Mouse (Mus musculus) left cerebral cortex, adult 18-20 months (tissue): ENCODE data around the gene Cln5. TPM values are rescaled to one million over a fixed set of nuclear protein-coding genes. Genes with fewer than 3 reads are reported as not detected.

ENCODE experiments used
- DNase-seq, 2 experiments: peaks; one replicate each; pipeline ENCODE4 v3.0.0; 2021 to 2022; ENCODE audit warnings: low spot score in 2 of 2, mixed read lengths in 1 of 2
- total RNA-seq, 2 experiments: library from RNA; stranded (reverse); gene quantifications; 2 replicates each; pipeline ENCODE4 v1.2.3; 2021

Gene Cln5
- total RNA-seq, 2 experiments from 2014 or later: 11.1 to 12.3 TPM

DNA sequence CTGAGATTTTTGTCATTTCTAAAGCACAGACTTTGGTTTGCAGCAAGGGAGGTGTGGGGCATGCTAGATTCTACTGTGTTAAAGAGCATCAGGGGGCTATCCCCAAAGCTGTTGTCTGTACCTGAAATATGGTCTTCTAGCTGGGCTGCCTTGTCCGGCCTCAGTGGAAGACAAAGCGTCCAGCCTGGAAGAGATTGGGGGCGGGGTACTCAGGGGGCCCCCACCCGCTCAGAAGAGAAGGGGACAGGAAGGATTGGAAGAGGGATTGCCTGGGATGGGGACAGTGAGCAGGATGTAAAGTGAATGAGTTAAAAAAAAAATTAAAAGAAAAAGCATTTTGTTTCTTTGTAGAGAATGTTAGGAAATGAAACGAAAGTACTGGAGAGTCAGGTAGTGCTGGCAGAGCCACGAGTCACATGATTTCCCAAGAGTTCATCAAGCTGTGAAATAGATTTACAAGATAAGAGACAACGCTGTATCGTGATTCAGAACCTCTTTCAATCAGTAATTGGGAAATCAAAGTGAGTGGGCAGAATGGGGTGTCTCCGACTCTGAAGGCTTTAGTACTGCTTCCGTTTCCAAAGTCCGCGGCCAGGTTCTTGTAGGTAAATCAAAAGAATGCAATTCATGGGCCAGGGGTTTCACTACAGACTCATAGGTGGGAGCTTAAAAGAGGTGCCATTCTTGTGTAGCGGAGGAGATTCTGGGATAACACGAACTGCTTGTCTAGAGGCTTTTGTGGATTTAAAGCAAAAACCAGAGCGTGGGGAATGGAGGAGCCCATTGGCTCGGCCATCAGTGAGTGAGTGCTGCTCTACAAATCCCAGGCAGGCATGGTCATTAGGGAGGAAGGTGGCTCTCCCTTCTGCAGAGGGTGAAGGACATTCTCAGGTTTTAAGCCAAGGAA, 8.2 kb downstream of the Cln5 start:
- DNase-seq: no peak

DNA sequence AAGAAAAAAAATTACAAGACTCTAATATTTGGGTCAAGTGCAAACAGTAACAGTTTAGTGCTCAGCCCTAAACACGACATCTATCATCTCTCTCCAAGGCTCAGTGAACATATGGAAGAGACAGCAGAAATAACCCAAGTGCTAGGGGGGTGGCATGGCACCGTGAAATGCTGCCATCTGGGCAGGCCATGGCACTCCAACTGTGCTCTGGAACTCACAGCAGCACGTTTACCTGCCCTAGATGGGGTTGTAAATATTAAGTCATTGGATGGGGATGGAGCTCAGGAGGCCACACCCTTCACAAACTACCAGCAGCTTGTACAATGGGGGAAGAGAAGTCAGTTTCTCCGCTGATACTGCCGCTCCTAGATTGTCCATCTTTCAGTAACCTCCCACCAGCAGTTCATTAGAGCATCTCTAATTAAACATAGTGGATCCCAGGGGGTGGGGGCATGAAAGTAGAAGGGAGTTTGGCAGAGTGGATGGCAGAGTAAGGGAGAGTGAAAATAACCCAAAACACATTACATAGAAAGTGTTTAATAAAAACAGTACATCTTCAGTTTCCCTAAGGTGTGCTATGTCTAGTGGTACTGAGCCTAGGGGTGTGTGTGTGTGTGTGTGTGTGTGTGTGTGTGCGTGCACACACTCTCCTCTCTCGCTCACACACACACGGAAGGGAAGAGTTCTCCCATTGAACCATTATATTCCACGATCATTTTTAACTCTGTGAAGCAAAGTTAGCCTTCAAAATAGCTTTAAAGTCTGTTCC, 9.4 kb downstream of the Cln5 start:
- peak in 1 of 2 experiments; percentile 55 for DNase-seq

DNA sequence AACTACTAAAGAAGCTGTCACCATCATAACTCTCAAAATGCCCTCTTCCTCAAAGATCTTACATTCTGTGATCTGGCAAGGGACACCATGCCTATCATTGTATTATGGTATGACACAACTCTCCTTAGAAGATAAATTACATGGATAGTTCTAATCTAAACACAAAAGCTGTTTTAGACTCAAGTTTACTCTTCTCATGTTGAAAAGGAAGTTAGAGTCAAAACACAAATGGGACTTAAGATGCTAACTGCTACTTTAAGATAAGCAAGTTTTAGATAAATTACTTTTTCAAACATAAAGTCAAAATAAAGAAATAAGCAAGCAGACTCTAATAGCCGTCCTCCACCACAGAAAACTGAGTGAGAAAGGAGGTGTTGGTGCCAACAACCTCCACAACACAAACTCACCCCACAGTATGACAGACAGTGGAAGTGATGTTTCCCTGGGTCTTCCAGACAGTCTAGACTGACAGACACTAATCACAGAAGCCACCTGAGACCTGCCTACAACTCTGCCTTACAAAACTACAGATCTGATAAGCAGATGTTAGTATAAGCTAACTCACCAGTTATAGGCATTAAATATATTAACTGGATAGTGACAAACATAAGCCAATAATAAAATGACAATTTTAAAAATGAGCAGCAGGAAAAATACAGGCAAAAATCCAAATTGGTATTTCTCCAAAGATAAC, 16.0 kb downstream of the Cln5 start:
- no peak for DNase-seq

DNA sequence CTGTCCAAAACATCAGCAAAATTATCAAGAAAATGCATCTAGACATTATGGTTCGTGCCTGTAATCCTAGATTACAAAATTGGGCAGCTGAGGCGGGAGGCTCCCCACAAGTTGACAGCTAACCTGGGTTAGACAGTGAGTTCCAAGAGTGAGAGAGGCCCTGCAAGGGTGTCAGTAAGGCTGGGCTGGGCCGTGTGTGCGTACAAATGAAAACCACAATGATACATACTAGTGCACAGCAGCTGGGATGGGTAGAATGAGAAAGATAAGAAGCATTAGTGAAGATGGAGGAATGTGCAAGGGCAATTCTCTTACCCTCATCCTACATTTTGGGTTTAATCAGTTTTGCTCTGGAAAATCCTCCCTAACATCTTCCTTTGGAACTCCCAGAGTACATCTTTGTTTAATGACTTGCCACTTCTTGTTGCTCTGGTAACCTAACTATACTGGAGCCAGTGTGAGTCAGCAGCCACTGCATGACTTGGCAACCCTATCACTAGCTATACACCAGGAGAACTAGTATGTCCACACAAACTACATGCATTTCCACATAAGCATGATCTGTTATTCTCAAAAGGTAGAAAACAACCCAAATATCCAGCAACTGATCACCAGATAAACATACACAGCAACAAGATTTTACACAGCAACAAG, 16.8 kb downstream of the Cln5 start:
- DNase-seq: no peak

DNA sequence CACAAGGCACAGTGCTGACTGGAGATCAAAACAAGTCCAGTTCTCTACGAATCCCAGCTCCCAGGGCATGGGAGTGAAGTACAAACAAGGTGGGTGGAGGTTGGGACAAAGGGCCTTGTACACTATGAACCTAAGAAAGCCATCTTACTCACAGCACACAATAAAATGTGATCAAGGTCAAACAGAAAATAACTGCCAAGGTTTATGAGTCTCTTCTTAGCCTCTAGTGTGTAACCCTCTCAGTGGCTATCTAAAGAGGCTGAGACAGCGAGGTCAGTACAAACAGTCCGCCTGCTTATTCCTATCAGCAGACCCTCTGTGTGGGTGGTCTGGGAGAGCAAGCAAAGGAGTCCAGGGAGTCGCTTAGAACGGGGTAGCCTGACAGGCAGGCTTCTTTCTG, 17.8 kb downstream of the Cln5 start:
- DNase-seq: no peak

DNA sequence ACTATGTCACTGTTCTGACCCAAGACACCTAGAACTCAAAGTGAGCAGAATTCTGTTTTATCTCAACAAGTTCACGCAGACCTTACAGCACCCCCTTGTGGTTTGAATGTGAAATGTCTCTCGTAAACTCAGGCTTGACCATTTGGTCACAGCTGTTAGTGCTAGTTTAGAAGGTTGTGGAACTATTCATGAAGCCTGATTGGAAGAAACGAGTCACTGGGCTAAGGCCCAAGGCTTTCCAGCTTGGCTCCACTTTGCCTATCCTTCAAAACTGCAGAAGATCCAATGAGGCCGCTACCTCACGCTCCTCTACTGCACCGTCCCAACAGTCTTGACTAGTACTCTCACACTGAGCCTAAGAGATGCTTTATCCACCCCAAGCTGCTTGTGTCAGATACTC, 18.6 kb downstream of the Cln5 start:
- peak in 1 of 2 experiments; percentile 48 for DNase-seq

DNA sequence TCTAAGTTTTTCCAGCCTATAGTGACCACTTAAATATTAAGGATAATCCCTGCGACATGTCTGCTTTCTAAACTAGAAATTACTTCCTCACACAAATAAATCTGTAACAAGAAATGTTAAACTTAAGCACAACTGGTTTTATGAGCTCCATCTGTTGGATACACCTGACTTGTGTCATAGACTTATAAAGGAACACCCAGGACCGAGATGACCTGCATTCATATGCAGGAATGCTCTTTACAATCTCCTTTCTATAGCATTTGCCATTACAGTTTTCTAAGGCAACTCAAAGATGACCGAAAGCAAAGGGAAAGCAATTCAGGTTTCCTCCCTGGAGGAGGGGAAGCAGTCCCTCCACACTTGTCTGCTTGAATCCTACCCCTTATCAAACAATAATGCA, 23.2 kb downstream of the Cln5 start:
- DNase-seq: no peak

DNA sequence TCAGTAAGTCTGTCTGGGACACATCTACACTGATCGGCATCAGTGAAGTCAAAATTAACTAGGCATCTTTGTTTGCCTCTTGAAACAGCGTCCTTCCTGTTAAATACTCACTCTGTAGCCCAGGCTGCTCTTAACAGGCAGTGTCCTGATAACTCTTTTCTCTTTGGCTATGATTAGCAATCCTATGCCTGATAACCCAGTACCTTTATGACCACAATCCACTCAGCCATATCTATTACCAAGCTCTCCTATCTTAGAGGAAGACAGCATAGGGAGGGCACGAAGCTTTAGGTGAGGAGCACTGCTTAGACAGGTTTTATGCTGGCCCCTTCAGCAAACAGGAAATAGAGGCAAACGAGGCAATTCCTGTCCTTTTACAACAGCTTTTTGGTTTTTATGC, 23.7 kb downstream of the Cln5 start:
- DNase-seq: no peak

DNA sequence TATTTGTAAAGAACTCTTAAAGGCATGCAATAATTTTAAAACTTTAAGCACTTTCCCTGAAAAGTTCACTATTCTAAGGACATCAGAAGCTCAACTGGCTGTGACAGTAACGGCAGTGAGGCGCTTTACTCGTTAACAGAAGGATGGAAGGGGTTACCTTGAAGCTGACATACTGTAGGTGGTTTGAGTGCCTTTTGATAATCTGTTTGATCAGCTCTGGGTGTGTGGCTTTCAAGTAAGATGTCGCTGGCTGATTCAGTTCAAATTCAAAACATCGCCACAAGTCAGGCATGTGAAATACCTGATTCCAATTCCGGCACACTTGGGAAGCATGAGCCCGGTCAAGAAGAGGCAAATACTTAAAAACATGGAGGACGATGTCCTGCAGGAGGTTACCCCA, 25.0 kb downstream of the Cln5 start:
- no peak for DNase-seq

DNA sequence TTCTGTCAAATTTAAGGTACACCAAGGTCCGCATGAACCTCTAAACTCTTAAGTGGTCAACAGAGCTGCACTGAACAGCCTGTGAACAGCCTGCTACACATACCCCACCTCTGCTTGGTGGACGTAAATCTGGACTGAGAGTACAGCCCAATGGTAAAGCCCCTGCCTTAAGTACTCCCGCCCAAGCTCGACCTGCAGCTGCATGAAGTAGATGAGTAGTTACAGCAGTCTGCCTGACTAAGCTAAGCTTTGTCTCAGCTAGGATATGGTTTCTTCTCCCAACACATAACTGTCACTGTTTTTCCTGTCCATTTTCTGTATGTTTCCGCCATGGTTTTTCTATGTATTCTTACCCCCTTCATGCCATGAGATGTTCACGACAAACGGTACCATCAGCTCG, 25.8 kb downstream of the Cln5 start:
- DNase-seq: no peak

DNA sequence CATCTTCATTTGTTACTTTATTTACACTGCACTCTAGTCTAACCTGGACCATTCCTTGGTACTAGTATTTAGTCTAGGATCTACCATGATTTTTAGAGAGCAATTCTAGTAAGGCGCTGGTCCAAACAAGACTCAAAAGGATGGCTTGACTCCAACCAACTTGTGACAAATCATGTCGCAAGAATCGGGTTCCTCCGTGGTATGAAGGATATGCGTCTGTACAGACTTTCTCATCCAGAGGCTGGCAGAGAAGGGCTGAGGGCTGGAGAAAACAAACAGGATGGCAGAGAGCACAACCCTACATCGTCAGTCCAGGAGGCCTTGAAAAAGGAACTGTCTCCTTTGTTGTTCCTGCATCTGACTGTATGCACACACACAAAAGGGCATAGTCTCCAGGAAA, 26.6 kb downstream of the Cln5 start:
- no peak for DNase-seq

DNA sequence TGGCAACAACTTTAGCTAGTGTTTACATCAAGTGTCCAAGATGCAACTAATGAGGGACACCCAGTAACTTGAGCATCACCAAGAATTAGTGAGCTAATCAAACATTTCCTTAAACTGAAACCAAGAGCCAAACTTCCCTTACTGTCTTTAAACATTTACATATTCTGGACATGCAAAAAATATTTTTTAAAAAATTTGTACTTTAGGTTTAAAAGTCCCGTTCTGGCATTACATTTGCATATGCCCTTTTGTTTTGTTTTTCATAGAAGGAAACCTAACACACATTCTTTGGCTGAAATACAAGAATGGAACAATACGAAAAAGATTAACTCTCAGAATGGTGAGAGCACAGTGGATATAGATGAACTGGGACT, 28.2 kb downstream of the Cln5 start:
- DNase-seq: no peak

DNA sequence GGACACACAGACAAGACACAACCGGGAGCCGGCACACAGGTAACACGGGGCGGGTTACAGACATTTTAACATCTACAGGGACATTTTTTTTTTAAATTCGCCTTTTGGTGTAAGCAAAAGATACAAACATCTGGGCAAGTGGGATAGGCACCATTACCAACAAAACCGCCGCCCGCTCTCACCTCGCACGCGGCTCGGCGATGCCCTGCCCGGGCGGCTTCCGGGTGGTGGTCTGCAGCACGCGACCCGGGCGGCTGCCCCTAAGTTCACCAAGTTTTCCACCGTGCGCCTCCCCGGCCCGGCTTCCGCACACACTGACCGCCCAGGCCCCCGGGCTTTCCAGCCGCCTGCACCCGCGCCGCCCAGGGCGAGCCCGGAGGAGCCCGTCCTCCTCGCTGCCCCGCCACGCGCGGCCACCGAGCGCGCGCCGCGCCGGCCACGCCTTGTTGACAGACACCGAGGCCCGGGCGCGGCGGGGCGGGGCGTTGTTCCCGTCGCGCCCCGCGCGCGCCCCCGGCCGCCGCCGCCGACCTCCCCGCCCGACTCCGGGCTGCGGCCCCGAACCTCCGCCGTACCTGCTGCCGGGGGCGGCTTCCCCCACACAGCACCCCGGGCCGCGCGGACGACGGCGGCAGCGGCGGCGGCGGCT, 28.7 kb downstream of the Cln5 start:
- peak; percentile 74 to 89 for DNase-seq

DNA sequence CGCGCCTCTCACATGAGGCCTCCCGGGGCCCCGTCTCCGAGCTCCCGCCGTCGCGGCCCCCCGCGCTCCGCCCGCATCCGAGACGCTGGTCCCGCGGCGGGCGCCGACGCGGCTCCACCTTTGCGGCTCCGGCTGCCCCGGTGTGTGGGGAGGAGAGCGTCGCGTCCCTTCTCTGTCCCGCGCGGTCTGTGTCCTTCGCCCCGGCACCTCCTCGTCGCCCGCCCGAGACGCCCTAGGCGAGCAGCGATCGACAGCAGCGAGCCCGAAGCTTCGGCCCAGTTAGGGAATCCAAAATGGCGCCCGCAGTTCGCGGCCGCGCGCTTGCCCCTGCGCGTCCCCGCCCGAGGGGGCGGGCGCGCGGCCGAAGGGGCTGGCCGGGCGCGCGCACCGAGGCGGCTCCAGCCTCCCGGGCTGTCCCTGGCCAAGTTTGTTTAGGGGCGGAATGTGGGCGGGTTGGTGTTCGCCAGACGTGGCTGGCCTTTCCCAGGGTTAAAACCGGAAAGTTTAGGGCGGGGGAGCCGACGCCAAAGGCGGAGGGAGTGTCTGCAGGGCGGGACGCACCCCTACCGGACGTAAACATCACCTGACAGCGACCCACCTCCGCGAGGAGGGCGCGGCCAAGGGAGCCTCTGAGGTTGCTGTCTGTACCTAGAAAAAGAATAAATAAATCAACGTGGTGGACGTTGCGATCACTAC, 29.4 kb downstream of the Cln5 start, which contains the start of gene Fbxl3:
Gene Fbxl3 (minus strand): TSS at position 329 of the 696 bp plus-strand sequence.
- DNase-seq: peak; percentile 77 to 88

DNA sequence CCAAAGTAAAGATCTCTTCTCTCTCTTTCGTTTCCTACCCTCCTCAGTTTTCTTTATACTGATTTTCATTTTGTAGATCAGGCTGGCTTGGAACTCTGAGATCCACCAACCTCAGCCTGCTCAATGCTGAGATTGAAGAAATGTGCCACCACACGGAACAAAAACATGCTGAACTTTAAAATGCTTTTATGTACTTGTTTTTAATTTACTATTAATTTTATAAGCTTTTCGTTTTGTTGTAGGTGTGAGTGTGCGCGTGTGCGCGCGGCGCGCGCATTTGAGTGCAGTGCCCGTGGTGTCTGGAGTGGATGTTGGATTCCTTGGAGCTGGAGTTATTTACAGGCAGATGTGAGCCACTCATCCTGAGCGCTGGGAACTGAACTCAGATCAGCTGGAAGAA, 30.3 kb downstream of the Cln5 start:
- DNase-seq: no peak

DNA sequence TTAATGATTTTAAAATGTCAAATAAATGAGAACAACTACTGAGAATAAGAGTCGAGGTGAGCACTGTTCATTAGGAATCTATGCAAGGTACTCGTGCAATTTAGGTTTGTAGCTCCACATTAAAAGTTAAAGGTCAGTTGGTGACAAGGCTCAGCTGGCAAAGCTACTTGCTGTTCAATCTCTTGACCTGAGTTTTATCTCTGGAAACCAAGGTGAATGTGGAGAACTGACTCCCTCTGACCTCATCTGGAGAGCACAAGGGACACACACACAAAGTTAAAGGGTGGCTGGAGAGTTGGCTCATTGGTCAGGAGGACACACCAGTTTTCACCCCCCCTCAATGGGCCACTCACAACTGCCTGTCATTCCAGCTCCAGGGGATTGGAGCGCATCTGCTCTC, 31.2 kb downstream of the Cln5 start:
- DNase-seq: no peak

DNA sequence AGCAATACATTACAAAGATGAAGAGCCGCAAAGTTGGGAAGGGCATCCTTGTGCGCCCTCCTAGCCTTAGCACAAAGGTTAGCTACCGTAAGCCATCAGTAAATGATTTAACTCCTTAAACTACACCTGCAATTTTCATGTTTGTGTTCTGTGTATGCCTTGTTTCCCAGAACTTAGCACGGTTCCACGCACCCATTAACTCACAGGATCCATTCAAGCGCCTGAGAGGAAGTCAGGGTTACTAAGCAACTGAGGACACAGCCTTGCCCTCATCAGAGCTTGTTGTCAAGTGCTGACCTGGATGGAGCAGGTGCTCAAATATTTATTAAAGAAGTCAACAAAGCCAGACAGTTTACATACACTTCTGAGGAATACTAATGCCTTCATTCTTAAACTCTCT, 32.2 kb downstream of the Cln5 start:
- no peak for DNase-seq

DNA sequence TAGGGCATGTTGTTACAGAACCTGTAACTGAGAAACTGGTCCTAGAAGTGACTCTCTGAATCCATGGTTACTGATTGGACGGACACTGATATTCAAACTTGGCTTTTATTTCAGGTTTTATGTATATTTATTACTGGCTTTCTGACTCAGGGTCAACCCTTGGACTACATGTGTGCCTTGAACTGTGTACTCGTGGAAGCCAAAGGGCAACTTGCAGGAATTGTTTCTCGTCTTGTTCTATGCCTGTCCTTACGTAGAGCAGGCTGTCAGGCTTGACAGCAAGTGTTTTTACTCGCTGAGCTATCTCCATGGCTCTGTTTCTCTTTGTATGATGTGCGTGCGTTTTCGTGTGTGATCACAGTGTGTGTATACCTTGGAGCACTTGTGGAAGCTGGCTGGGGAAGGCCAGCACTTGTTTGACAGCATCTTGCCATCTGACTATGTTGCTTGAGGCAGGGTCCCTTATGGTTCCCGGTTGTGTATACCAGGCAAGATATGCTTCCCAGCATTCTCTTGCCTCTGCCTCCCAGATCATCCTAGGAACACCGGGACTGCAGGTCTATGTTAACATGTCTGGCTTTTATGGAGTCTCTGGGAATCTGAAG, 32.8 kb downstream of the Cln5 start:
- DNase-seq: no peak

DNA sequence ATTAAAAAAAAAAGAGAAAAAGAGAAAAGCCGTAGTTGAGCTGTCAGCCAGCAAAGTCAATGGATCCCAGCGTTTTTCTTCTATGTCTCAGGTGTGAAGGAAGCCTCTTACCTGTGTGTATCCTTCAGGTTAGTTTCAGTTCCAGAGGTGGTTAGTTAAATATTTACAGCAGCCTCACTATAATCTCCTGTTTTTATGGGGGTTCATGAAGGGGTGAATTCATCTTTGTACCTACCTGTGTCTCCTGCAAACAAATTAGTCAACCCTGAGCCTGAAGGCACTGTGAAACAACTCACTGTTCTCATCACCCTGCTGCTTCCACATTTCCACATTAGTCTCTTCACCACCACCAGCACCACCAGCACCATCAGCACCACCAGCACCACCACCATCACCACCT, 36.3 kb downstream of the Cln5 start:
- DNase-seq: no peak

DNA sequence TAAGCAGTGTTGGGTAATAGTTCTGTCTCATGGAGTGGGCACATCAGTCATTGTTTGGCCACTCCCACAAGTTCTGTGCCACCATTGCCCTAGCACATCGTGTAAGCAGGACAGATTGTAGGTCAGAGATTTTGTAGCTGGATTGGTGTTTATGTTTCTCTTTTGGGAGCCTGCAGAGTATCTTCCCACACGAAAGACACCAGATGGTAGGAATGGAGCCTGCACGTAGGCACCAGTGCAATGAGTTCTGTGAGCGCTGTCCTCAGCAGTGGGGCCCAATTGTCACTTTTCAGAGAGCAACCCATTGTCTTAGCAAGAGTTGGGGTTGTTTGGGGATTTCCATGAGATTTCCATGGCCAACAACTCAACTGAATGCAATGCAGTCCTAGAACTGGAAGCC, 40.0 kb downstream of the Cln5 start:
- peak; percentile 51 to 68 for DNase-seq
